Mouse (Mus musculus) gastrocnemius, adult 8-10 months (tissue): ENCODE measurements around the gene Plekhg5. TPM values are rescaled to one million over a fixed set of nuclear protein-coding genes. Genes with fewer than 3 reads are reported as not detected.

Source experiments
- DNase-seq, 2 experiments: peaks; one replicate each; pipeline ENCODE4 v3.0.0; 2022; ENCODE audit warnings: low spot score in 2 of 2
- total RNA-seq, 4 experiments: library from RNA; stranded (reverse); gene quantifications; 2 replicates each; pipeline ENCODE4 v1.2.4; 2022

Gene Plekhg5
- total RNA-seq, 4 experiments from 2014 or later = 5.2 to 6.1 (median 5.8) TPM

DNA sequence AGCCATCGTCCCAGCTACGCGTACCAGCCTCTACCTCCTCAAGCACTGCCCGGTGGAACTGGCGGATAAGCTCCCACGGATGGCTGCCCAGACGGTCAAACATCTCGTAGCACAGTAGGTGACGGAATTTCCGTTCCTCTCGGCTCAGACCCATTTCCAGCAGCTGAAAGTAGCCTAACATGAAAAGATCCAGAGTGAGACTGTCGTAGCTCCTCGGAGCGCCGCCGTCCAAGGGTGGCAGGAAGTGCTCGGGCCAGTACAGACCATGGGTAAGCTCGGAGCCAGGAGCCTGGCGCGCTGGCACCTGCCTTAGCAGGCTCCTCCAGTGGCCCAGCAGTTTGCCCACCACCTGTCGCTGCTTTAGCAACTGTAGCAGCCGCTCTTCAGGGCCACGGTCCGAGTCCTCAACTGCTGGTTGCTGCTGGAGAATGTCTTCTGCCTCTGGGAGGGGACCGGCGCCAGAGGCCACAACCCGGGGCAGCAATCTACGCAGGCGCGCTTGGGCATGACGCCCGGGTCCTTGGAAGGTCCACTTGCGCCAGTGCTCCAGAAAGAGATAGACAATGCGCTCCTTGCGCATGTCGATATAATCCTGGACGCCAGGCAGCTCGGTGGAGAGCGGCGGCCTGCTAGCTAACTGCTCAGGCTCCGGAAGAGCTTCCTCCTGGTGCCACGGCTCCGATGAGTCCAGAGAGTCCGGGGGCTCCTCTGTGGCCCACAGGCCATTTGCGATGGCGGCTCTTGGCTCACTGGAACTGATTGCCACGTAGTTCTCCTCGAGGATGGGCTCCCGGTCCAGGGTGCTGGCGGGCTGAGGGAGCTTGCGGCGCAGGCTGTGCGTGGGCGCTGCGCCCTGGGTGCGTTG lies 53.1 kb downstream of the Plekhg5 start:
- peak; percentile 41 to 55 for DNase-seq

DNA sequence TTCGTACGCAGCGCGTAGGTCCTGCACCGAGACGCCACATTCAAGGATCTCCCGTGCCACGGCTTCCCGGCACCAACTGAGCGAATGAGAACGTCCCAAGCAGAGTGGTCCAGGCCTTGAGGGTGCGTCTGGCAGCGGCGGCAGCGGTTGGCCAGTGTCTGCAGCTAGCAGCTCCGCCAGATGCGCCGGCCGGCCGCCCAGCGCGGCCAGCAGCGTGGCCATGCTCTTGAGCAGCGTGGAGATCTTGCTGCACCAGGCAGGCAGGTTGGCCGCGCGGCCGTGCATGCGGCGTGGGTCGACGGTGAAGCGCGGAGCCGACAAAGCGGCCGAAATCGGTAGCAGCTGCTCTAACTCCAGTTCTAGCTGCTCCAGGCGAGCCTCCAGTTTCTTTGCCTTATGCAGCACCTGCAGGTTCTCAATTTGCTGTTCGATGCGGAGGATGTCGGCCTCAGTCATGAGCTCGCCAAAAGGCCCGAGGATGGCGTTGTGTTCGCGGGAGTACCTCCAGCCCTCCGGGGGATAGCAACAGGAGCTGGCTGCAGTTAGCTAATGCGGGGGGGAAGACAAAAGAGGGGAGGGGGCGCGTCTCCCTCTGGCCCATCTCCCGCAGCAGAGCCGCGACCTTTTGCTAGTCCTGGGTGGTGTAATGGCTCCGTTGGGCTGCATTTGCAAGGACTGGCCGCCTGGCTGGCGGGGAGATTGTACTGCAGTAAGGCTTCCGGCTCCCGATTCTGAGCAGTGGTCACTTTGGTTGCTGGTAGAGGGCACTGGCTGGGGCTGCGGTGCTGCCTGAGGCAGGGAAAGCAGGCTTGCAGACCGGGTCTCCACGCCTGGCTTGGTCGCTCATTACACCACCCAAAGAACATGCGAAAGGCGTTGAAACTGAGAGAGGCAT lies 54.0 kb downstream of the Plekhg5 start:
- DNase-seq = no peak

DNA sequence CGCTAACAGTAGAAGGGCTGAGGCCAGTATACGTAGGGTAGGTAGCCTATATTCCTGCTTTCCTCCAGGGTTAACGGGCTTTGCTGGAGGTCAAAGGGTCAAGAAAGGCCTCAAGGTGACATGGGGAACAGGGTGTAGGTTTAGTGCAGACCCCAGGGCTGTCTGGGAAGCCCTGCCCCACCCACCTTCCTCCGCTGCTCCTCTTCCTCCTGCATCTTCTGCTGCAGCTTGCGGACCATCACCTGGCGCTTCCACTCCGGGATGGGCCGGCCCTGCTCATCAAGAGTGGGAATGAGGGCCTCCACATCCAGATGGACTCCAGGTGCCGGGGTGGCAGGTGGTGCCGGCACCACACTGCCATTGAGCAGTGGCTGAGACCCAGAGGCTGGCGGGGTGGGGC lies 55.6 kb downstream of the Plekhg5 start:
- DNase-seq = no peak

DNA sequence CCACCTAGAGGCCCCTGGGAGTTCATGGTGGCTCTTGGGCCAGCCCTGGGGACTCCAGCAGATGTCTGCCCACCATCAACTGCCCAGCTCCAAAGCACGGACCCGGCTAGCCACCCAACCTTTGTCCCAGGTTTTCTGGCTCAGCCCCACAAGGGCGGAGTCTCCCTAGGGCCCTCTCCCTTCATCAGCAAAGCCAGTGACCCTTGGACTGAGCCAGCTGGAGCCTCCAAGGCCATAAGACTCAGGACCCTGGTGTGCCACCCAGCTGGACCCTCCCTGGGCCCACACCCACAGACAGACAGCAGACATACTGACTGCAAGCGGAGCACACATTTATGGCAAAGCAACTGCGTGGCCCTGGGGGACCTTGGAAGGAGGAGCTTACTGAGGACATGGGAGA lies 56.5 kb downstream of the Plekhg5 start:
- no peak for DNase-seq

DNA sequence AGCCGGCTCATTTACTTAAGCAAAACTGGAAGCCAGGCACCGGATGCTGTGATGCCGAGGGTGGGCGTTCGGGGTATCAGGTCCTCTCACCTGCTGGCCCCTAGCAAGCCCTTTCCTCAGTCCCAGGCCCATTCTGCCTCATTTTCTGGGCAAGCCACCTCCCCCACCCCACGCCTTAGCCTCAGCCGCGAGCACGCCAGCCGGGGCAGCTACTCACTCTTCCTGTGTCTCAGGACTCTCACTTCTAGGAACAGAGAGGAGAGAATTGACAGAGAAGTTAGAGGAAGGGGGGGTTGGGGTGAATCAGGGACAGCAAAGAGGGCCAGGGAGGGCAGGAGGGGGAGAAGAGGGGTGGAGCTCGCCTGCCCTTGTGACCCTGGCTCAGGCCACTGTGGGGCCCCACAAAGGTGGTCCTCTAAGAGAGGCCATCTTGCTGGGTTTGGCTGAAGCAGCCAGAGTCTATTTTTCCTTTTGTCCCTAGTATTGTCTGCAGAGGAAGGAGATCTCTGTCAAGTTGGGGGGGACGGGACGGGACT lies 57.2 kb downstream of the Plekhg5 start:
- no peak for DNase-seq

DNA sequence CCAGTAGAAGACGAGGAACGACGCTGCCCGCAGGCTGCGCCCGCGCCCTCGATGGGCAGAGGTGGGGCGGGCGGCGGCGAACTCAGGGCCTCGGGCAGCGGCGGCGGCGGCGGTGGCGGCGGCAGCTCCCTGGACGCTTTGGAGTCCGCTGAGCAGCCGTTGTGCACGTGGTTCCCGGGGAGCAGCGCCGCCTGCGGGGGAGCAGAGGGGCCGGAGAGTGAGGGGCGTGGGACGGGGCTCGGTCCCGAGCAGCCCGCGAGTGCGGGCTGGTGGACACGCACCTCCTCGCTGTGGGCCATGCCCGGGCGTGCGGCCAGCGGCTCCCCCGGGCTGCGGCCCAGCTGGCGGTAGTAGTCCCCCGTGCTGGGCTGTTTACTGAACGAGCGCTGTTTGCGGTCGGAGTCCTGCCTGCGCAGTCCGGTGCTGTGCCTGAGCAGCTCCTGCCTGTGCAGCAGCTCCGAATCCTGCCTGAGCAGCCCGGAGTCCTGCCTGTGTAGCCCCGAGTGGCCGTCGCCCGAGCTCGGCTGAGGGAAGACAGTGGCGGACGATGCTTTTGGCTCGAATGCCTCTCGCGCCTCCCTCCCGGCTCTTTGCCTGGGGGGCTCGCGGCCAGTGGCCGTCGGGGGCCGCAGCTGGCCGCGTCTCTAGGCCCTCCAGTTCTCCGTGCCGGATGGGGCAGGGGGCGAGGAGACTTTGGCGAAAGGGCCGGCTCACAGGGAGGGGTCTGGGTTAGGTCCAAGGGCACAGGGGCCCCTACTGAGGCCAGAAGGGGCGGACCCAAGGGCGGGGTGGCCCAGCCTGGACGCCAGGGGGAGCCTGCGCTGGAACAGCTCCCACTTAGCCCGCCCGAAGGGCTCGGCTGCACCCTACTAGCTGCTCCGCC lies 58.7 kb downstream of the Plekhg5 start:
- peak; percentile 31 to 61 for DNase-seq

DNA sequence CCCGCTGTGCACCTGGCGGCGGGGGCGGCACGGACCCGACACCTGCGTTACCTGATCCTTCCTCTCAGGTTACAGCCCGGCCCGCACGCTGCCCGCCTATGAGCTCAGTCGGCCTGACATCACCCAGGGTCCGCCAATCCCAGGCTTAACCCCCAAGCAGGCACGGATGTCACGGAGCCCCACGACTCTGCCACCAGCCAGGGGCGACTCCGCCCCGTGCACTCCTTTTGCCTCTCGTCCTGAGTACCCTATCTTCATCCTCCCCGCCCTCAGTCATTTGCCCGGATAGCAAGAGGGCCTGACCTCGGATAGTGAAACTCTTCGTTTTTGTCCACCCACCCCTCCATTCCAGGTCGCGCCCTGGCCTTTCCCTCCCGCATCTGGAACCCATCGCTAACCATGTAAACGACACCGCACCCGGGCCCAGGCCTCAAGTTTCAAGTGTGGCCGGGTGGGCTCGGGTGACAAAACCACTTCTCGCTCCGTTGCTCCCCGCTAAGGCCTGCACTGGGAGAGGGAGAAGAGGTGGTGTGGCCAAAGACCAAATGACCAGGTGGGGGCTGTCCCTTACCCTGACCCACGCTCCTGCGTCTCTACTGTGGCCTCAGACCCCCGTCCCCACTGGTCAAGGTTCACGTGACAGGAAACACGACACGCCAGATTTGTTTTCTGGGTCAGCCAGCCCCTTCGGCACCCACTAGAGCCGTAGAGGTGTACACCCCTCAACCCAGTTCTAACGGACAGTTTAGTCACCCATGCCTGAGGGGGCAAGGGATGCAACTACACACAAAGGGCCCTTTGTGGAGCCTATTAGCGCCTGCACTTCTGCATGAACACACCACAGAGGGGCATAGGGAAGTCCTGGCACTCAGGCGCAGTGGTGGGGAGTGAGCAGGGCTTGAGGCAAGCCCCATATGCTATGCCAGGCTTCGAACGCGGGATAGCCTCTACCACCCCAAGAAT lies 59.8 kb downstream of the Plekhg5 start:
- DNase-seq = no peak

DNA sequence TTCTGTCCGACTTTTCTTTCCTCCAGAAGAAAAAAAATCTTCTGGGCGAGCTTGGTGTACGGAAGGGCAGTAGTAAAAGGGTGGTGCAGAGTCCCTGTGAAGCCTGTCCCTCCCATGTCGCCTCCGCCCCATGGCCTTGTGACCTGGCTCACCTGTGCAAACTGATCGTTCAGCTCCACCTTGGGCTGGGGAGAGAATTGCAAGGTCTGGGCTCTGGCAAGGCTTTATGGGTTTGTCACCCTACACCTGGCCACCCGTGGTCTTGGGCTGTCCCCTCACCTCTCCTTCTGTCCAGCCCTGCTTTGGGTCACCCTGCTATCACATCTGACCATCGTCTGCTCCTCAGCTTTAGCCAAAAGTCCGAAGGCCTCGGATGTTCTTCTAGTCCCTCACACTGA lies 60.5 kb downstream of the Plekhg5 start:
- DNase-seq = no peak

DNA sequence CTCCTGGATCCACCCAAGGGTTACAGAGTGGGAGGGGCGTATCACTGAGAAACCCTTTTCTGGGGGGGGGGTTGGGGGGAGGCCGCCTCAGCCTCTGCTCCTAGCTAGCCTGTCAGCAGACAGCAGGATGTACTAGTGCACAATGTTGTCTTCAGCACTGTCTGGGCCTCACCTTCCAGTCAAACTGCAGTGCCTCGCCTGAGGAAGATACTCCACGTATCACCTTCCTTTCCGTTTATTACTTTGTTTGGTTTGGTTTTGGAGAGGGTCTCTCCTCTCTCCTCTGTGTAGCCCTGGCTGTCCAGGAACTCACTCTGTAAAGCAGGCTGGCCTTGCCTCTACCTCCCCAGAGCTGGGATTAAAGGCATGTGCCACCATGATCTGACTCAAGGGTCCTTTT lies 60.9 kb downstream of the Plekhg5 start:
- DNase-seq = no peak

DNA sequence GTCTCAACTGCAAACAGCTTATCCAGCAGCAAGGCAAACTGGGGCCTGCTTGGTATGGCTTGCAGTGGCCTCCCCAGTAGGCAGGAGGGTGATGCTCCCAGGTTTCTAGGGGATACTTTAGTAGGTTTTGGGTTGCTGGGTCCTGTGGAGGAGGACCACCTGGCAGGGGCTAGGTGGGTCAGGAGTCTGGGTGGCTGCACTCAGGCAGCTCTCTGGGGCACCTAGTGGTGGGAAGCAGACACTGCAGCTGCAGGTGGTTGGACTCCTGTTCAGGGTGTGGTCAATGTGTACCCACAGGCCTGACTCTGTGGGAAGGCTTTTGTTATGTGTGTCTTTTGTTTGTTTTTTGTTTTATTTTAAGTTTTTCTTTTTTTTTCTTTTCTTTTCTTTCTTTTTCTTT lies 62.2 kb downstream of the Plekhg5 start:
- DNase-seq = no peak

DNA sequence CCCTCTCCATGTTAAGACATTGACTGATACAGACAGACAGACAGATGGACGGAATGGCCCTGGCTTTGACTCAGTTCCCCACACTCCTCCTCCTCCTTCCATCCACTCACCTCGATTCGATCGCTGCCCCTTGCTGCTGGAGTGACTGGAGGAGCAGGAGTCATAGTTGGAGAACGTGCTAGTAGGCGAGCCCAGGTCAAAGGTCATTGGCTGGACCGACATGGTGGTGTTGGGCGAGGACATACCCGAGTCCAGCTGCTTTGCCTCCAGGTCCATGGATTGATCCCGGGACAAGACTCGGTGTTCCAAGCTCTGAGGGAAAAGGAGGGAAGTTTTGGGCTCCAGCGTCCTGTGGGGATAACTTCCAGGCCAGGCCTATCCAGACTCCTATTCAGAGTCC lies 63.1 kb downstream of the Plekhg5 start:
- DNase-seq = no peak

DNA sequence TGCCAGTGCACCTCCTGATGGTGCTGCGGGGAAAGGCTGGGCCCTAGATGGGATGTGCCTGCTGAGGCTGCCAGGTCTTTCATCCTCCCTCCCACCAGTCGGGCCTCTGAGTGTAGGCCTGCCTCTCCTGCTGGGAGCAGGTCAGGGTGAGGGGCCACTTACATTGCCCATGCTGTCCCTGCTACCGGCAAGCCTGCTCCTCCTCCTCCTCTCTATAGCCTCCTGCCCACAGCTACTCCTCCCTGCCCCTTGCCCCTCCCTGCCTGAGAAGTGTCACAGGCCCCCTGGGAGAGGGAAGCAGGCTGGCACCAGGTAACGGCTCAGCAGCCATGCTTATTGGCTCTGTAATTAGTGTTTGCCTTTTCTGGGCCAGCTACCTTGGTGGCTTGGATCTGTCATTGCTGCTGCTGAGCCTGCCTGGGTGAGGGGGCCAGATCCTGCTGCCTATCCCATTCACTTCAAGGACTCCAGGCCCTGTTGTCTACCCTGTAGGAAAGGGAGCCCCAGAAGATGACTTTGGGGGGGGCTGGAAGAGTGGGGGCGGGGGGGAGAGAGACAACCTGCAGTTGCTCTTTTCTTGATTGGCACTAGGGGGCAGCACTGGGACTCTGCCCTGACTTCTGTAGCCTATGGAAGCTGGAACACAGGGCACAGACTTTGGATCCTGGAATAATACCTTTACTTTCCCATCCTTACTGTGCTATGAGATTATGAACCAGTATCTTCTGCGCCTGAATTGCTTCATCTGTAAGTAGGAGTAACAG lies 64.0 kb downstream of the Plekhg5 start:
- DNase-seq = no peak

DNA sequence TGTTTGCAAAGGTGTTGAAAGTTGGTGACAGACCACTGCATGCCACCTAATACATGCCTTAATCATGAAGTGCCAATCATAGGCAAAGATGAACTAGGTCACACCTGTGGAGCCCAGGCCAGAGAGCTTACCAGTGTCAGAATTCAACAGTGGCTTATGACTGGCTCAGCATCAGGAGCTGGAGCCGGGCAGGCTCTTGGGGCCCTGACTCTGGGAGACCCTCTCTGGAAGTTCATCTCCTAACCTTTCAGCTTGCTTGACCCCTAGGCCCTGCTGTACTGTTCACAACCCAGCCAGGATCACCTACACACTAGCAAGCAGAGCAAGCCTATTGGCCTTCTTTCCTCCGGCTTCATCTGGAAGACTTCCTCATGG lies 64.6 kb downstream of the Plekhg5 start:
- DNase-seq = no peak

DNA sequence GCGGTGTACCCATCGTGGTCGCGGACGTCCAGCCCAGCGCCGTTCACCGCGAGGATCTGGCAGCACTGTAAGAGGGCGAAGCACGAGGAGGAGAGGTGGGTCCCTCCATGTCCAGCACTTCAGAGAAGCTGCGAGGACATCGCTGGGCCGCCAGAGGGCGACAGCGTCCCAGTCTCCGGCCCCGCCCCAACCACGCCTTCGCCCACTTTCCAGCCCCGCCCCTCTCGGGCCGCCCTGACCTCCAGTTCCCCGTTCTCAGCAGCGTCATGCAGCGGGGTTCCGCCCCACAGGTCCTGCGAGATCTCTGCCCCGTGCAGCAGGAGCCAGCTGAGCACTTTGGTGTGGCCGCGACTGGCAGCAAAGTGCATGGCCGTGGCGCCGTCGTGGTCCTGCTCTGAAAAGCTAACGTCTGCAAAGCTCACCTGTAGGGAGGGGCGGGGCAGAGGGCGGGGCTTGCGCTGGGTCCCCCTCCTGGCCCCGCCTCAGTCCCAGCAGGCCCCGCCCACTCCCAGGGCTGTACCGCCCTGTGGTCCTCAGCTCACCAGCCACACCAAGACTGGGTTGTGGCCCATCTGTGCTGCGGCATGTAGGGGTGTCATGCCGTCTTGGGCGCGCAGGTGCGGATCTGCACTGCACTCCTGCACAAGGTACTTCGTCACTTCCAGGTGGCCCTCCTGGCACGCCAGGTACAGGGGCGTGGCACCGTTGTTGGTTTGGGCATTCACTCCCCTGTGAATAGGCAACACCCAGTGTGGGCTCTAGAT lies 66.4 kb downstream of the Plekhg5 start:
- DNase-seq = peak; percentile 81 to 84

DNA sequence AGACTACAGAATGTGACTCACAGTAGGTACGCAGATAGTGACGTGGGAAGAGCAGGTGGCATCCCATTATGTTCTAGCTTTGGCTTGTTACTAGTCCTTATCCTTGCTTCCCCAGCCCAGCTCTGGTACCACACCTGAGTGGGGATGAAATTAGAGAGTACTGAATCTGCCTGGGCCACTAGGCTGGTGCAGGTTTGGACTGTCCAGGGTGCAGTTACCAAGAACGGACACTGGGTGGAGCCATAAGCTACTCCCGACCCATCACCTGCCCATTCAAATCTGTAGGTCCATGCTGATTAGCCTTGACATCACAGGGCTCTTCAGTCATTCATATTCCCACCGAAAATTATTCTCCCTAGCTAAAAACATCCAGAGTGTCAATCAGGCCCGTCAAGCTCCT lies 68.1 kb downstream of the Plekhg5 start:
- no peak for DNase-seq

DNA sequence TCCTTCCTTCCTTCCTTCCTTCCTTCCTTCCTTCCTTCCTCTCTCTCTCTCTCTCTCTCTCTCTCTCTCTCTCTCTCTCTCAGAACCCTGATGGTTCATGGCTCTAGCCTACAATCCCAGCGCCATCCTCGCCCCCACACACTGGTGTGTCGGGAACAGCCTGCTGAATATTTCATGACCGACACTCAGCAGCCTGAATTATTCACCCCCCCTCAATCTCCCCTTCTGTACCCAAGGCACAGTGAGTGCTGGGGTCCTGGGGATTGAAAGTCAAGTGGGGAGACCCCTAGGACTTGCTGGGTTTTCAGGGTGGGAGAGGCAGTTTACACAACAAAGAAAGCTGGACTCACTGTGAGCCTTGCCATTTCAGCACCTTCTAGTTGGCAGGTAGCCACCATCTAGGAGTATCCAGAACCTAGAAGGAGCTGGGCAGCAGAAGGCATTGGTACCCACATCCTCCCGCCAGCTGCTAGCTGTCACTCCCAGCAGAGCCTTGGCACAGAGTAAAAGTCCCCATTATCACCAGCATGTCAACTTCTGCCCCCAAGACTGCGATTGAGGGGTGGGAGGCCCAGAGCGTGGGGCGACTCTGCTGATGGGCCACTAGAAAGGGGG lies 69.3 kb downstream of the Plekhg5 start:
- DNase-seq = no peak

DNA sequence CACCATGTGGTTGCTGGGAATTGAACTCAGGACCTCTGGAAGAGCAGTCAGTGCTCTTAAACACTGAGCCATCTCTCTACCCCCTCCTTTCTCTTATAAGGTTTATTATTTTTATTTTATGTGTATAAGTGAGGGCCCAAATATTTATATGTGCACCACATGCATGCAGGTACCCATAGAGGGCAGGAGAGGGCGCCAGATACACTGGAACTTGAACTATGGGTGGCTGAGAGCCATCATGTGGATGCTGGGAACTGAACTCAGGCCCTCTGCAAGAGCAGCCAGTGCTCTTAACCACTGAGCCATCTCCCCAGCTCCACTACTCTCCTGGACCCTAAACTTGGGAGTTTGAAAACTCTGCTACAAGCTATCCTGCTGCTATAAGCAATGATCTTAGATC lies 71.3 kb downstream of the Plekhg5 start:
- DNase-seq = no peak

DNA sequence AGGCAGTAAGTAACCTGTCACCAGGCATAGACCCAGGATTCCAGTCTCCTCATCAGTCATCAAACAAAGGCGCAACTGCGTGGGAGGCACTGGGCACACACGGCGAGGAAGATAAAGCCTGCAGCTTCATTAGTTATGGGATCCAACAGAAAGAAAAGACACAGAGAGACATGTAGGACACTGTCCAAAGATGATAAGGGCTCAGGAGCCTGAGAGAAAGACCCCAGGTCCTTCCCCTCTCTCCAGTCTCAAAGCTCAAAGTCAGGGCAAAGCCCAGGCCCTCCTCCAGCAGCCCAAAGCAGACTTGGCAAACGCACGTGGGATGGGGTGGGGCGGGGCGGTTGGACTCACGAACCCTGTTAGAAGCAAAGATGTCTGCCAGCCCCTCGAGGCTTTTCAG lies 73.2 kb downstream of the Plekhg5 start:
- DNase-seq = no peak
